8 mouse cellular contexts compared by ENCODE assay signal in genomic region chr4:59805181-59805967, GRCm38 (mm10). TPM values are rescaled to one million over a fixed set of nuclear protein-coding genes. Genes with fewer than 3 reads are reported as not detected.
DNase-seq lines count a peak whose midpoint lies in the region; ATAC-seq and TF ChIP-seq lines count a peak whose summit lies in the region.

Gene Snx30, plus strand, starts transcription at chr4:59805840.

- peak; percentile 93 for ATAC-seq in forebrain, postnatal 0 days
- ATAC-seq in lung, embryonic 16.5 days (ENCODE audit: low read depth), result peak; percentile 97

- no peaks in the 10 kb centered on the region for H3K27me3 ChIP-seq in cerebellum, adult 2 months (ENCODE audit: control insufficient read depth, insufficient read depth, low read length)
- H3K27me3 ChIP-seq in forebrain, postnatal 0 days (ENCODE audit: insufficient read depth, low read length), result no peaks in the 10 kb centered on the region
- no peaks in the 10 kb centered on the region for H3K27me3 ChIP-seq in lung, embryonic 16.5 days (ENCODE audit: control insufficient read depth, insufficient read depth, low read depth, low read length)

- no peaks in the 10 kb centered on the region for H3K9me3 ChIP-seq in forebrain, postnatal 0 days (ENCODE audit: low read length)
- H3K9me3 ChIP-seq in lung, embryonic 16.5 days (ENCODE audit: control insufficient read depth, low read length), result no peaks in the 10 kb centered on the region

- H3K4me1 ChIP-seq in cerebellum, adult 2 months (ENCODE audit: control insufficient read depth, insufficient read depth, low read length), result peaks cover 10% of the 10 kb centered on the region
- H3K4me1 ChIP-seq in forebrain, postnatal 0 days (ENCODE audit: insufficient read depth), result 0 out of 2 replicates have a peak, but pooled peaks cover 7% of the 10 kb centered on the region
- H3K4me1 ChIP-seq in lung, embryonic 16.5 days (replicated peaks; ENCODE audit: control insufficient read depth, insufficient read depth, low read length), result peaks cover 11% of the 10 kb centered on the region

- no peak for TF ChIP-seq CTCF in cerebellum, adult 2 months (IDR thresholded peaks at IDR 0.05; ENCODE audit: borderline replicate concordance, insufficient read depth, low read depth, low read length)
- TF ChIP-seq CTCF in forebrain, postnatal 0 days (IDR thresholded peaks at IDR 0.05; ENCODE audit: low read depth), result no peak

- peak; percentile 87 for DNase-seq in MN1 (ENCODE audit: low spot score)
- peak; percentile 92 for DNase-seq in cerebellum, adult 2 months
- DNase-seq in forebrain, postnatal 0 days, result peak; percentile 93
- peak; percentile 92 for DNase-seq in heart, postnatal 4 days
- peak; percentile 86 to 87 for DNase-seq in layer of hippocampus, adult 8-10 months (ENCODE audit: low spot score in 2 of 2)
- DNase-seq in ovary, adult 18-20 months (ENCODE audit: low spot score), result peak; percentile 80
- peak; percentile 95 for DNase-seq in thymus, postnatal 0 days (ENCODE audit: low spot score)

- peak within 1 kb of the TSS; percentile 88 for H3K27ac ChIP-seq in cerebellum, adult 2 months (ENCODE audit: insufficient read depth, low read length)
- H3K27ac ChIP-seq in forebrain, postnatal 0 days (ENCODE audit: low read depth, low read length), result peak within 1 kb of the TSS; percentile 81
- peak within 1 kb of the TSS; percentile 67 for H3K27ac ChIP-seq in lung, embryonic 16.5 days (ENCODE audit: low read length)

- peak within 1 kb of the TSS; percentile 82 for H3K9ac ChIP-seq in forebrain, postnatal 0 days
- peak within 1 kb of the TSS; percentile 84 for H3K9ac ChIP-seq in lung, embryonic 16.5 days (ENCODE audit: low read length)

- H3K4me3 ChIP-seq in cerebellum, adult 2 months (replicated peaks; ENCODE audit: insufficient read depth, low read depth, low read length), result peak within 1 kb of the TSS; percentile 96
- H3K4me3 ChIP-seq in forebrain, postnatal 0 days (ENCODE audit: low read depth, low read length), result peak within 1 kb of the TSS; percentile 83
- peak within 1 kb of the TSS; percentile 87 for H3K4me3 ChIP-seq in lung, embryonic 16.5 days (ENCODE audit: low read length)

- no peaks in the 10 kb centered on the region for H3K36me3 ChIP-seq in forebrain, postnatal 0 days (ENCODE audit: insufficient read depth)
- H3K36me3 ChIP-seq in lung, embryonic 16.5 days (ENCODE audit: control insufficient read depth, insufficient read depth, low read length), result no peaks in the 10 kb centered on the region

- TF ChIP-seq POLR2A in cerebellum, adult 2 months (IDR thresholded peaks at IDR 0.05; ENCODE audit: borderline replicate concordance, insufficient read depth, low read length), result peak; percentile 91

- peak within 1 kb of the TSS; percentile 64 for H3K4me2 ChIP-seq in forebrain, postnatal 0 days (ENCODE audit: low read depth)
- peak within 1 kb of the TSS; percentile 94 for H3K4me2 ChIP-seq in lung, embryonic 16.5 days (ENCODE audit: low read depth, low read length)

- 2% methylated on average over 45 of the region's 45 CpGs for WGBS in cerebellum, adult 2 months
- 2% methylated on average over 43 of the region's 45 CpGs for WGBS in forebrain, postnatal 0 days
- WGBS in lung, embryonic 16.5 days, result 2% methylated on average over 44 of the region's 45 CpGs

RNA-seq across cellular contexts. Expression of gene Snx30, which starts in this region (rescaled TPM):
- polyA plus RNA-seq in cerebellum, adult 2 months (2012; rRNA removed), result 24.7 and 26.1 TPM in 2 replicates
- 22.7 and 31.4 TPM in 2 replicates for total RNA-seq in forebrain, postnatal 0 days (2014; rRNA removed)
- 9.8 and 16.9 TPM in 2 replicates for polyA plus RNA-seq in forebrain, postnatal 0 days (2015; fragmentation: Nextera tagmentation; extraction: Ambion mirVana)
- total RNA-seq in heart, postnatal 4 days (2021), result 10 to 100 TPM; 10.3 to 12.9 TPM
- total RNA-seq in layer of hippocampus, adult 8-10 months (2022), result 10 to 100 TPM; 38.7 to 45.5 (median 40.4) TPM
- 6.9 and 7.7 TPM in 2 replicates for polyA plus RNA-seq in lung, embryonic 16.5 days (2015; fragmentation: Nextera tagmentation; extraction: Ambion mirVana)
- 14.5 and 16.8 TPM in 2 replicates for polyA plus RNA-seq in thymus, postnatal 0 days (2015; fragmentation: Nextera tagmentation; extraction: Ambion mirVana)

Comparison
In these comparisons a context has a peak if more than half of its experiments do, and no peak if none do; other contexts are left out.
1. Peak in every context shown above with its lines: DNase-seq, ATAC-seq, H3K4me3 ChIP-seq and H3K27ac ChIP-seq.